Mouse (Mus musculus) lung, adult 2 months (tissue): ENCODE results near the gene Tctn1. TPM values are rescaled to one million over a fixed set of nuclear protein-coding genes. Genes with fewer than 3 reads are reported as not detected.

Source experiments
- DNase-seq: peaks from one replicate; pipeline ENCODE4 v3.0.0; 2022
- H3K4me1 ChIP-seq: fragments of 200-500 bp; 2 replicates; pipeline ENCODE4 v1.6.1; 2011; ENCODE audit warnings: low read length; ENCODE audit not compliant: control insufficient read depth, insufficient read depth
- H3K4me3 ChIP-seq: fragments of 200-500 bp; replicated peaks from 2 replicates; pipeline ENCODE3; 2011; ENCODE audit warnings: low read depth, mild to moderate bottlenecking, control low read depth, low read length; ENCODE audit errors: extremely low read depth
- CTCF ChIP-seq: fragments of 200-500 bp; IDR thresholded peaks from 2 replicates; pipeline ENCODE4 v1.5.1; 2011; ENCODE audit warnings: mild to moderate bottlenecking, low read length, control low read depth; ENCODE audit not compliant: insufficient read depth
- POLR2A ChIP-seq: fragments of 200-500 bp; IDR thresholded peaks from 2 replicates; pipeline ENCODE4 v1.6.1; 2011; ENCODE audit warnings: low read depth, mild to moderate bottlenecking, control low read depth, low read length, borderline replicate concordance; ENCODE audit errors: extremely low read depth
- WGBS: fragments of 180-500 bp; shearing (Covaris S2); methylation state at CpG from one replicate; pipeline ENCODE4 v1.1.7; 2018; 5-methylcytosine and 5-hydroxymethylcytosine counted together
- polyA plus RNA-seq: library from polyadenylated mRNA; depleted of rRNA; stranded (reverse); fragments of >200 nt; gene quantifications from 2 replicates; pipeline ENCODE4 v1.2.3, GENCODE M21; 2012

Tctn1 gene
- polyA plus RNA-seq, 1 experiment, result 33.2 TPM

GRCm38 (mm10) chr5:122274785-122275184 is 10.5 kb upstream of the Tctn1 start:
- WGBS, result 29% methylated on average over 5 of the region's 5 CpGs
- no peak for DNase-seq
- TF ChIP-seq POLR2A (no peak), CTCF (no peak)
- Histone ChIP-seq H3K4me1 (no peaks in the 10 kb centered on the region), H3K4me3 (no peak overlapping the region)

- no peak for TF ChIP-seq CTCF
- TF ChIP-seq POLR2A, result no peak
- Histone ChIP-seq H3K4me1 (no peaks in the 10 kb centered on the region; the same call in 1 of the 2 replicates), H3K4me3 (no peak overlapping the region)
- 79% methylated on average over 5 of the region's 5 CpGs for WGBS
- DNase-seq, result no peak
These were observed 8.6 kb upstream of the Tctn1 start for GRCm38 (mm10) chr5:122272821-122273220.

GRCm38 (mm10) chr5:122268858-122269604 is 4.8 kb upstream of the Tctn1 start:
- 53% methylated on average over 12 of the region's 12 CpGs for WGBS

GRCm38 (mm10) chr5:122267899-122268298 is 3.6 kb upstream of the Tctn1 start:
- DNase-seq, result peak; percentile 82
- peaks cover 8% of the 10 kb centered on the region for H3K4me1 ChIP-seq
- TF ChIP-seq CTCF (peak; percentile 39; the same call in 1 of the 2 replicates), POLR2A (no peak)
- 15% methylated on average over 5 of the region's 5 CpGs for WGBS
- H3K4me3 ChIP-seq, result no peak overlapping the region

More at GRCm38 (mm10) chr5:122268858-122269604, 4.8 kb upstream of the Tctn1 start:
- no peak for DNase-seq
- TF ChIP-seq CTCF (no peak), POLR2A (no peak)
- no peak overlapping the region for H3K4me3 ChIP-seq
- peaks cover 3% of the 10 kb centered on the region; the same call in 1 of the 2 replicates for H3K4me1 ChIP-seq

GRCm38 (mm10) chr5:122267136-122267535 is 2.9 kb upstream of the Tctn1 start:
- Histone ChIP-seq H3K4me1 (peaks cover 8% of the 10 kb centered on the region), H3K4me3 (no peak overlapping the region)
- TF ChIP-seq POLR2A, result no peak
- TF ChIP-seq CTCF, result no peak
- WGBS, result 57% methylated on average over 7 of the region's 7 CpGs
- no peak for DNase-seq

GRCm38 (mm10) chr5:122265942-122266341 is 1.7 kb upstream of the Tctn1 start:
- TF ChIP-seq POLR2A, result no peak
- TF ChIP-seq CTCF, result no peak
- 88% methylated on average over 2 of the region's 2 CpGs for WGBS
- H3K4me3 ChIP-seq, result no peak overlapping the region
- DNase-seq, result no peak
- H3K4me1 ChIP-seq, result peaks cover 8% of the 10 kb centered on the region

- Histone ChIP-seq H3K4me3 (no peak overlapping the region), H3K4me1 (peaks cover 8% of the 10 kb centered on the region)
- 56% methylated on average over 3 of the region's 3 CpGs for WGBS
- 0 out of 2 replicates have a peak, but pooled peaks have one; percentile 3 for TF ChIP-seq CTCF
- no peak for TF ChIP-seq POLR2A
- no peak for DNase-seq
These were observed 927 bp upstream of the Tctn1 start for GRCm38 (mm10) chr5:122265187-122265586.

- no peak for TF ChIP-seq POLR2A
- no peak for TF ChIP-seq CTCF
- Histone ChIP-seq H3K4me1 (peaks cover 8% of the 10 kb centered on the region), H3K4me3 (no peak overlapping the region)
- 63% methylated on average over 7 of the region's 7 CpGs for whole genome bisulfite sequencing
- DNase-seq, result no peak
These were observed 2.2 kb downstream of the Tctn1 start for GRCm38 (mm10) chr5:122262104-122262503.

- TF ChIP-seq POLR2A, result no peak
- no peak for TF ChIP-seq CTCF
- WGBS, result 52% methylated on average over 6 of the region's 6 CpGs
- H3K4me3 ChIP-seq, result no peak overlapping the region
- H3K4me1 ChIP-seq, result no peaks in the 10 kb centered on the region; the same call in 1 of the 2 replicates
- DNase-seq, result no peak
These were observed 6.1 kb downstream of the Tctn1 start for GRCm38 (mm10) chr5:122258027-122258741.
